Mouse (Mus musculus) hindlimb bud, embryonic 11.5 days (tissue): ENCODE results near the gene Hspa1l.

Experiments
- DNase-seq: peaks from one replicate; pipeline ENCODE4 v3.0.0-alpha.2; 2012; ENCODE audit warnings: low read depth, low spot score; ENCODE audit errors: extremely low spot score

Gene Hspa1l

DNA sequence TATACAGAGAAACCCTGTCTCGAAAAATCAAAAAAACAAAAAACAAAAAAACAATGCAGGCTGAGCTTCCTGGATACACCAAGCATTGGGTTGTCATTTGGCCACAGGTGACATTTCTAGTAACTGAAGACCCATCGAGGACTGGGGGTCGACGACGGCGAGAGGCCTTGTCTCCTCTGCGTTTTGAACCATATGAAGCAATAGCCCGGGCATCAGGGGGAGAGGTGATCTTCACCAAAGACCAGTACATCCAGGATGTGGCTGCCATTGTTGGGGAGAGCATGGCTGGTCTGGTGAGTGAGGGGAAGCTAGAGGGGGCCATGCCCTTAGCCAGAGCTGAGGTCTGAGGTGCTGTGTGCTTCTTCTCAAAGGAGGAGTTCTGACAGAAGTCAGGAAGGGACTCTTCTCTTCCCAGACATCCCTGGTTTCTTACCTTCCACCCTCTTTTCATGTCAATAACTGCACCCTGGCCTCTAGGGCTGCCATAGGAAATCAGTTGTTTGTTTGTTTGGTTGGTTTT, 50.1 kb downstream of the Hspa1l start:
- no peak for DNase-seq

DNA sequence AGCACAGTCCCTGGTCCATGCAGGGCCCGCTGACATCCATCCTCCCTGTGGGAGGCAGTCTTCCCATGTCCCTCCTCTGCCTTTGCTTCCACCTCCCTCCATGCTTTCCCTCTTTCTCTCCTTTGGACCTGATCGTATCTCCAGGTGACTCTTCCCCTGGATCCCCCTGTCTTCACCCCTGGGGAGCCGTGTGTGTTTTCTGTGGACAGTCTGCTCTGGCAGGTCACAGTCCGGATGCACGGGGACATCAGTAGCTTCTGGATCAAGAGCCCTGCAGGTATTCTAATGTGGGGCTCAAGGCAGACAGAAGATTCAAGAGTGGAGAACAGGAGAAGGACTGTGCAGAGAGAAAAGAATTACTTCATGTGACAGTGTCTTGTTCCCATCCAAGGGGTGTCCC, 50.7 kb downstream of the Hspa1l start:
- DNase-seq: no peak

DNA sequence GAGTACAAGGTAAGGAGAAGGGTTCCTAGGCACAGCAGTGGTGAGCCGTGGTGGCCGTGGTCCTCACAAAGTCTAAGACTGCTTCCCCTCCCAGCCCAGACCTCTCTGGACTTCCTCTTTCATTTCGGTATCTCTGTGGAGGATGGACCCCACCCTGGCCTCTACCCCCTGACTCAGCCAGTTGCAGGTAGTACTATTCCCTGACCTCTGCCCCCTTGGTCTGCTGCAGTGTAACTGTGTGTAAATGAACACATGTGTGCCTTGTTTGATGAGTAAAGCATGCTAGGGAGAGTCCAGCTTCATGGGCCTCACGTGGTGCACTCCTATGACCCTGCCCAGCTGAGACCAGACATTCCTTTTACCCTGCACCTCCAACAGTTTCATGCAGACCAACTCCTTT, 51.3 kb downstream of the Hspa1l start:
- DNase-seq: no peak

DNA sequence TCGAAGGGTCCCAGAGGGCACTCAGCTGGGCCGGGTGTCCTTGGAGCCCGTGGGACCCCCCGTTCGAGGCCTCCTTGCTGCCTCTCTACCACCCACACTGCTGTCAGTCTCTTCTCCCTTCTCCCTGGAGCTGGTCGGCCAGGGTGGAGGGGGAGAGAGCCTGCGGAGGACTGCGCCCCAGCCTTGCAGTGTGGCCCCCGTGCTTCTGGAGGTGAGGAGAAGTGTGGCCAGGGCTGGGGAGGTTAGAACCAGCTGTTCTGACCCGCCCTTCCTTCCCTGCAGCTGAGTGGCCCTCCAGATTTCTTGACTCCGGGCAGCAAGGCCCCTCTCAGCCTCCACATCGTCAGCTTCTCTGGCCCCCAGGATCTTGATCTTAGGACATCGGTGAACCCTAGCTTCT, 51.8 kb downstream of the Hspa1l start:
- DNase-seq: no peak

DNA sequence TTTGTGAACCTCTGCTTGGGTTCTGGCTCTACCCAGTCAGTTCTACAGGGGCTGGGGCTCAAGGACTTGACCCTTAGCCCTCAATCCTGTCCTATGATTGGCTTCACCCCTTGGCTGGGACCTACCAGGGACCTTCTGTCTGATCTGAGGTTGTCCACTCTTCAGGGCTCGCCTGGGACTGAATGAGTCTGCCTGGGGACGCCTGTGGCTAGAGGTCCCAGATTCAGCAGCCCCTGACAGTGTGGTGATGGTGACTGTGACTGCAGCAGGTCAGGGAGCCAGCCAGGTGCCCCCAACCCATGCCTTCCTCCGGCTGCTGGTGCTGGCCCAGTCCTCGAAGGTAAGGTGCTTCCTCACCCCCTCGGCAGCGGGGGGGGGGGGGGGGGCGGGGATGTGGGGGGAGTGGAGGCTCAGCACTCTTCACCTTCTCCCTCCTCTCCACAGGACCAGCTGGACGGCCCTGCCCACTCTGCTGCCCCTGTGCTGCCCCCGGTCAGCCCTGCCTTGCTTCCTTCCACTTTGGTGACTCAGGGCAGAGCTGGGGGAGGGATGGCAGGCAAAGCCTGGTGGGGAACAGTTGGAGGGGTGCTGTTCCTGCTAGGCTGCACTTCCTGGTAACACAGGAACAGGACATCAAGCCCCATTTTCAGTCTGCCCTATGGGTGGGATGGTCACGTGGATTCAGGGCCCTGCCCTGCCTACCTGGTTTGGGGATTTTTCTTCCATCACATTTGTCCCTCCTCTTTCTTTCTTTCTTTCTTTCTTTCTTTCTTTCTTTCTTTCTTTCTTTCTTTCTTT, 52.4 kb downstream of the Hspa1l start:
- DNase-seq: no peak

DNA sequence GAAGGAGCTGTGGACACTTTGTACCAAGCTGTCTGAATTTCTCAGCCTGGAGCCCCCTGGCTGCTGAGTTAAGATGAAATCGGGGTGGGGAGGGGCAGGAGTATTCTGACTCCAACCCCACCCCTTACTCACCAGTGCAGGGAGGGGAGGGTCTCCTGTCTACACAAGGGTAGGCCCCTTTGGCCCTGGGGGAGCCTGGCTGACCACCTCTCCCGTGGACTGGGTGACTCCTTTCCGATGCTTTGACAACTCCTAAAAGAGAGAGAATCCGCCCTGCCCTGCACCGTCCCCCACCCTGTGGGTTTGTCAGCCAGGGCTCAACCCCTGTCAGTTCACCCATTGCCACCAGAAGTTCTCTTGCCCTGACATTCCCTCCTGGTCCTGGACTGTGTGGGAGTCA, 53.7 kb downstream of the Hspa1l start:
- DNase-seq: no peak

DNA sequence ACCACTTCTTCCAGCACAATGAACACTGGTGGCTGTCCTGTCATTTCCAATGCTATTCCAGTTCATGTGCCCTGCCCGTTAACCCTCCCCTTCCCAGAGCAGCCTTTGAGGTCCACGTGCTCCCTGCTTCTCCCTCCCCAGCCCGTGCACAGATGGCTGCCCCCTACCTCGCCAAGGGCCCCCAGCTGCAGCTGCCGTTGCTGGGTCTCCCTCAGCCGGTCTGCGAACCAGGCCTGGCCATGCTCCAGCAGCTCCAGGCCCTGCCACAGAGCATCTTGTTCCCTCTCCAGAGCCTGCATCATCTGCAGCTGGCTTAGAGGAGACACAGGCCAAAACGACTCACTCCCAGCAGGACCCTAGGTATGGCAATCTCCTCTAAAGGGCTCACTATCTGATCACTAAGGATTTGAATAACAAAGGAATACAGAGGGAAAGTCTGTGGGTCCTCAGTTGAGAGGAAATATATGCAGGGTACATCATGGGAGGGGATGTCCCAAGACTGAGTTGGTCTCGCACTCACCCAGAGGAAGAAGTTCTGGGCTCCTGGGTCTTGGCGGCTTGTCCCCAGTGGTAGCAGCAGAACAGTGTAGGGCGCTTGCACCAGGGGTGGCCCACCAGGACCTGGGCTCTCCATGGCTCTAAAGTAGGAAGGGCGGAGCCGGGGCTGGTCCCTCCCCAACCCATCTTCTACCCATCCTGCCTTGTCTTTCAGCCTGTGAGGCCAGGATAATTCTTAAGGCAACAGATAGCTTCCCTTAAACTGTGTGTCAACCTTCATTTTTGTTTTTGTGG, 55.0 kb downstream of the Hspa1l start, which contains the start of gene Sapcd1:
TSS of gene Sapcd1 (minus strand) at position 740 of the 792 bp plus-strand sequence.
- no peak for DNase-seq

DNA sequence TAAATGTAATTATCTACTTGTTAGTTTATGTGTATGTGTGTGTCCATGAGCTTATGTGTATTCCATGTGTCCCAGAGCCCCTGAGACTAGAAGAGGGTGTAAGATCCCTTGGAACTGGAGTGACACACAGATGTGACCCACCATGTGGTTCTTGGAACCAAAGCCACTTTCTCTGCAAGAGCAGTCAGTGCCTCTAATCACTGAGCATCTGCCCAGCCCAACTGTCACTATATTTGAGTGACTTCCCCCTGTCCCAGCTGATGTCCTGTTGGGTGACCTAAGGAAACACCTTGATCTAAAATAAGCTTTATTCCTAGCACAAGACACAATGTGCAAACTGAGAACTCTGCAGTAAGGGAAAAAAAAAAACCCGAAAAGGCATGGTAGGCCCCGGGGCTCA, 55.8 kb downstream of the Hspa1l start:
- DNase-seq: no peak
